Mouse (Mus musculus): Measurements from ENCODE around the gene Lor. TPM values are rescaled to one million over a fixed set of nuclear protein-coding genes. Genes with fewer than 3 reads are reported as not detected.

Gene Lor
- polyA plus RNA-seq (2016; fragmentation: Nextera tagmentation; extraction: Ambion mirVana): 0.14 and 0.25 TPM in 2 replicates

DNA sequence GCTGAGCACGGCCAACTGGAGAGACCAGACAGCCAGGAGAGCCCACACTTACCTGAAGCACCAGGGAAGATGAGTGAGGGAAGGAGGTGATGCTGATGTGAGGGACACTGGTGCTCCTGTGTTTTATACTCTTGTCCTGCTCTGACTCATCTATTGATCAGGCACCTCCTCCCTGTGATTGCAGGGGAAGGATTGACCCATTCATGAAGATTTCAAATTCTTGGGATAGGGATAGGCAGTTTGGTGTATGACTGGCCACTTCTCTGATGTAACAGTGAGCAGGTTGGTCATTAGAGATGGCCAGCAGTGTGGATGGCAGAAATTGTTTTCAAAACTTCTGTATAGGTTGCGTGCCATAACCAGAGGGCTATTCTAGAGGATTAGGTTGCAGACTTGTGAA, at the start of gene Lor:
Gene Lor, minus strand, starts transcription at position 101 of the 400 bp plus-strand sequence.
- no peaks in the 10 kb centered on the region for H3K36me3 ChIP-seq (replicated peaks)
- no peak for DNase-seq (ENCODE audit: extremely low spot score, low spot score)
- peaks cover 16% of the 10 kb centered on the region for H3K4me1 ChIP-seq
- no peaks in the 10 kb centered on the region for H3K9me3 ChIP-seq
- WGBS: 84% methylated on average over 2 of the region's 2 CpGs
- peak within 1 kb of the TSS; percentile 86; the same call in 1 of the 2 replicates for H3K4me3 ChIP-seq
- no peak within 1 kb of the TSS for H3K27ac ChIP-seq
- peaks cover 57% of the 10 kb centered on the region for H3K27me3 ChIP-seq (ENCODE audit: poor library complexity, severe bottlenecking)

DNA sequence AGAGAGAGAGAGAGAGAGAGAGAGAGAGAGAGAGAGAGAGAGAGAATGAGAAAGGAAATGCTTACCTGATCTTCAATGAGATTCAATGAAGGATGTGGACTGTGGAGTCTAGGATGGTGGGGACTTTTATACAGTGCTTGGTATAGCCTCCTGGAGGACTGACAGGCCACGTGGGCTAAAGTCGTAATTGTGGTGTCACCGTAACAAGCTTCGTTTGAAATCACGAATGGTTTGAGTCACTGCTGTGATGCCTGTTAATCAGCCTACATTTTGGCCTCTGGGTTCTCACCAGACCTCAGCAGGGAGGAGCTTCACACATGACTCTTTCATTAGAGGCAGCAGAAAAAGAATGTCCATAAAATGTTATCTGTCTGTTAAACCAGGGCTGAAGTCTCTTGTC, 40.9 kb upstream of the Lor start, which contains the start of gene Prr9:
Gene Prr9, minus strand, starts transcription at position 101 of the 400 bp plus-strand sequence.
- Histone ChIP-seq H3K36me3 (replicated peaks) (no peaks in the 10 kb centered on the region), H3K4me3 (no peak within 1 kb of the TSS), H3K27me3 (ENCODE audit: poor library complexity, severe bottlenecking) (no peaks in the 10 kb centered on the region), H3K9me3 (no peaks in the 10 kb centered on the region), H3K4me1 (no peaks in the 10 kb centered on the region), H3K27ac (no peak within 1 kb of the TSS)
- 84% methylated on average over 5 of the region's 5 CpGs for WGBS
- no peak for DNase-seq (ENCODE audit: extremely low spot score, low spot score)

- Histone ChIP-seq H3K4me3 (no peak overlapping the region), H3K27ac (no peak overlapping the region), H3K27me3 (ENCODE audit: poor library complexity, severe bottlenecking) (no peaks in the 10 kb centered on the region), H3K4me1 (no peaks in the 10 kb centered on the region), H3K36me3 (replicated peaks) (no peaks in the 10 kb centered on the region), H3K9me3 (no peaks in the 10 kb centered on the region)
- DNase-seq (ENCODE audit: extremely low spot score, low spot score): no peak
- 95% methylated on average over 3 of the region's 3 CpGs for WGBS
These were observed 38.0 kb upstream of the Lor start for GRCm38 (mm10) chr3:92120902-92121301.

DNA sequence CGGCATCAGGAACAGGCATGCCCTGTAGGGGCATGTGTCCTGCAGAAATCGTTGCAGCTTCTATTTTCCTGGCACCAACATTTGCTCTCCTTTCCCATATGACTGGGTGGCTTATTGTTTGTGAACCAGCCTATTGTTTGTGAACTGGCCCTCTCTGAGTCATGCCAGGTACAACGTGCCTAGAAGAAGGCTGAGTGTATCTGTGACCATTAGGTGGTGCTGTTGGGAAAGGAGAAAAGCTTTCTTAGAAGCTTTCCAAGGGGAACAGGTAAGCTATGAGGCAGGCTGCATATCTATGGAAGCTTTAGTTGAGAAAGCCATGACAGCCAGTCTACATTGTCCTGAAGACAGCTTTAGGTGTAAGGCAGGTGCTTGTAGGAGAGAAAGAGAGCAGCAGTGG, 35.0 kb upstream of the Lor start:
- H3K4me1 ChIP-seq: no peaks in the 10 kb centered on the region
- no peaks in the 10 kb centered on the region for H3K27me3 ChIP-seq (ENCODE audit: poor library complexity, severe bottlenecking)
- 40% methylated on average over 3 of the region's 3 CpGs for WGBS
- DNase-seq (ENCODE audit: extremely low spot score, low spot score): no peak
- no peak overlapping the region for H3K27ac ChIP-seq
- H3K4me3 ChIP-seq: no peak overlapping the region
- no peaks in the 10 kb centered on the region for H3K9me3 ChIP-seq
- H3K36me3 ChIP-seq (replicated peaks): no peaks in the 10 kb centered on the region

DNA sequence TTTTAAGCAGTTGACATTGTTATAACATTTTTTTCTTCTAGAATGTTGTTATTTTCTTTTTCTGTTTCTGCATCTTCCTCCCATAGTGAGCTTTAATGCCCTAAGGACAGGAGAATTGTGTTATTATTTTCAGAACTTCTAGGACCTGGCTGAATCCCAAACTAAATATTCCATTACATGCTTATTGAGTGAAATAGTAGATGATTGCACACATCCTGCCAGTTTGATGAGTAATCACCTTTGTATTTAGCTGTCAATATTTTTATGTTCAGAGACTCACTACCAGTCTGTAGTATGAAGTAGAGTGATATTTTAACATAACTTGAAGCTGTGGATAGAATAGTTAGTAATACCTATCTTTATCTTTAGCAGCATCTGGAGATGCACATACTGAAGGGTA, 28.6 kb upstream of the Lor start:
- no peak overlapping the region for H3K27ac ChIP-seq
- DNase-seq (ENCODE audit: extremely low spot score, low spot score): no peak
- no peaks in the 10 kb centered on the region for H3K9me3 ChIP-seq
- H3K4me3 ChIP-seq: no peak overlapping the region
- no peaks in the 10 kb centered on the region for H3K27me3 ChIP-seq (ENCODE audit: poor library complexity, severe bottlenecking)
- H3K36me3 ChIP-seq (replicated peaks): no peaks in the 10 kb centered on the region
- H3K4me1 ChIP-seq: peaks cover 9% of the 10 kb centered on the region

DNA sequence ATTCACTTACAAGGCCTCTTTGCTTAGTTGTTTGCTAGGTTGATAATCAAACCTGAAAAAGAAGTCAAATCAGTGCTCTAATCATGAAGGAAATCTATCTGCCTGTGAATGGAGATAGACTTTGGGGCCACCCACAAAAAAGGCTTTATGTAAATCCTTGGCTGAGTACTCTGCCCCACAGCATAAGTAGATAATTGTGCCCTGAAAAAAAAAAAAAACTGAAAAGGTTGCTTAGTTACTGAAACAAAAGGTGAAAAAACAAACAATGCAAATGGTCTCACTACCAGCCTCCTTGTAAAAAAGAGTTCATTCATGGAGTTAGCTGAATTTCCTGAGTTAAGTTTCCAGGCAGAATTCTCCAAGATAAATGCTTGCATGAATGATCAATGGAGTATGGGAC, 27.8 kb upstream of the Lor start:
- no peak for DNase-seq (ENCODE audit: extremely low spot score, low spot score)
- H3K36me3 ChIP-seq (replicated peaks): no peaks in the 10 kb centered on the region
- peaks cover 9% of the 10 kb centered on the region for H3K4me1 ChIP-seq
- no peaks in the 10 kb centered on the region for H3K9me3 ChIP-seq
- no peak overlapping the region for H3K4me3 ChIP-seq
- no peak overlapping the region for H3K27ac ChIP-seq
- no peaks in the 10 kb centered on the region for H3K27me3 ChIP-seq (ENCODE audit: poor library complexity, severe bottlenecking)

DNA sequence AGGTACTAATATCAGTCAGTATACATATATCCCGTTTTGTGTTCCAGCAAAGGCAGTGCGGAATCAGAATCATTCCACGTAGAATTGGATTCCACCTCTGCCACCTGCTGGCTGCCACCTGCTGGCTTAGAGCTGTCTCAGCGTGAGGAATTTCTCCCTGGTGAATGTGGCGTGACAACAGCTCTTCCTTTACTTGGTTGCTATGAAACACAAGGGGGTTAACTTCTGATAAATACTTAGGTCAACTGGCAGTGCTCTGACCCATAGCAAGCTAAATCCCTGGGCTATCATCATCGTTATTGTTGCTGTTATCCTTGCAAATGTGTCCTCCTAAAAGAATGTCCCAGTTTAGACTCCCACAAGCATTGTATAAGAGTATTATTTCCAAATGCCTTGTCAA, 23.6 kb upstream of the Lor start:
- Histone ChIP-seq H3K36me3 (replicated peaks) (no peaks in the 10 kb centered on the region), H3K27me3 (ENCODE audit: poor library complexity, severe bottlenecking) (no peaks in the 10 kb centered on the region), H3K27ac (no peak overlapping the region), H3K4me3 (no peak overlapping the region), H3K9me3 (no peaks in the 10 kb centered on the region), H3K4me1 (peaks cover 9% of the 10 kb centered on the region)
- no peak for DNase-seq (ENCODE audit: extremely low spot score, low spot score)
- 12% methylated on average over 6 of the region's 6 CpGs for WGBS

GRCm38 (mm10) chr3:92081285-92081931, 1.5 kb downstream of the Lor start:
- Histone ChIP-seq H3K27ac (peak overlapping the region; percentile 79), H3K36me3 (replicated peaks) (no peaks in the 10 kb centered on the region), H3K27me3 (ENCODE audit: poor library complexity, severe bottlenecking) (peaks cover 57% of the 10 kb centered on the region), H3K9me3 (no peaks in the 10 kb centered on the region), H3K4me3 (peak overlapping the region; percentile 86), H3K4me1 (peaks cover 16% of the 10 kb centered on the region)
- WGBS: under 1% methylated on average over 43 of the region's 76 CpGs
- DNase-seq (ENCODE audit: extremely low spot score, low spot score): peak; percentile 74

DNA sequence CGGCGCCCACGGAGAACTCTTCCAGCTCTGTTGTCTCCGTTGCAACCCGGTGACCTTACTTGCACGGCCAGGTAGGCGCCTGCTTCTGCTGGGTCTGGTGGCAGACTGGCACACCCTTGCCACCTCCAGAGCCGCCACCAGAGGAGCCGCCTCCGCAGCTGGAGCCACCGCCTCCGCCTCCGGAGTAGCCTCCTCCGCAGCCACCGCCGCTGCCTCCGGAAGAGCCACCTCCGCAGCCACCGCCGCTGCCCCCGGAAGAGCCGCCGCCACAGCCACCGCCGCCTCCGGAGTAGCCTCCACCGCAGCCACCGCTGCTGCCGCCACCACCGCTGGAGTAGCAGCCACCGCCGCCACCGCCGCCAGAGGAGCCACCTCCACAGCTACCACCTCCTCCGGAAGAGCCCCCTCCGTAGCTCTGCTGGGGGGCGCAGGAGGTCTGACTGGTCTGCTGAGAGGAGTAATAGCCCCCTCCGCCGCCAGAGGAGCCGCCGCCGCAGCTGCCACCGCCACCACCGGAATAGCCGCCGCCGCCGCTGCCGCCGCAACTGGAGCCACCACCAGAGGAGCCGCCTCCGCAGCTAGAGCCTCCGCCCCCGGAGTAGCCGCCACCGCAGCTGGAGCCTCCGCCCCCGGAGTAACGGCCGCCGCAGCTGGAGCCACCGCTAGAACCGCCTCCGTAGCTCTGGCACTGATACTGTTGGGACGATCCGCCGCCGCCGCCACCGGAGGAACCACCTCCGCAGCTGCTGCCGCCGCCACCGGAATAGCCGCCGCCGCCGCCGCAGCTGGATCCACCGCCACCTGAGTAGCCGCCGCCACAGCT, 2.3 kb downstream of the Lor start:
- H3K4me3 ChIP-seq: peak overlapping the region; percentile 86
- no peaks in the 10 kb centered on the region for H3K36me3 ChIP-seq (replicated peaks)
- DNase-seq (ENCODE audit: extremely low spot score, low spot score): peak; percentile 70
- H3K27ac ChIP-seq: peak overlapping the region; percentile 79
- peaks cover 16% of the 10 kb centered on the region for H3K4me1 ChIP-seq
- no peaks in the 10 kb centered on the region for H3K9me3 ChIP-seq
- peaks cover 57% of the 10 kb centered on the region for H3K27me3 ChIP-seq (ENCODE audit: poor library complexity, severe bottlenecking)
- under 1% methylated on average over 82 of the region's 82 CpGs for WGBS

GRCm38 (mm10) chr3:92050382-92051054, 32.4 kb downstream of the Lor start:
- Histone ChIP-seq H3K4me3 (no peak overlapping the region), H3K36me3 (replicated peaks) (no peaks in the 10 kb centered on the region), H3K27me3 (ENCODE audit: poor library complexity, severe bottlenecking) (no peaks in the 10 kb centered on the region), H3K4me1 (no peaks in the 10 kb centered on the region), H3K27ac (no peak overlapping the region), H3K9me3 (no peaks in the 10 kb centered on the region)
- DNase-seq (ENCODE audit: extremely low spot score, low spot score): no peak
- 54% methylated on average over 6 of the region's 6 CpGs for WGBS

GRCm38 (mm10) chr3:92033892-92034291, 49.0 kb downstream of the Lor start:
- DNase-seq (ENCODE audit: extremely low spot score, low spot score): no peak
- H3K36me3 ChIP-seq (replicated peaks): no peaks in the 10 kb centered on the region
- no peaks in the 10 kb centered on the region for H3K27me3 ChIP-seq (ENCODE audit: poor library complexity, severe bottlenecking)
- H3K27ac ChIP-seq: no peak overlapping the region
- WGBS: 66% methylated on average over 1 of the region's 1 CpGs
- H3K9me3 ChIP-seq: no peaks in the 10 kb centered on the region
- no peaks in the 10 kb centered on the region for H3K4me1 ChIP-seq
- no peak overlapping the region for H3K4me3 ChIP-seq

DNA sequence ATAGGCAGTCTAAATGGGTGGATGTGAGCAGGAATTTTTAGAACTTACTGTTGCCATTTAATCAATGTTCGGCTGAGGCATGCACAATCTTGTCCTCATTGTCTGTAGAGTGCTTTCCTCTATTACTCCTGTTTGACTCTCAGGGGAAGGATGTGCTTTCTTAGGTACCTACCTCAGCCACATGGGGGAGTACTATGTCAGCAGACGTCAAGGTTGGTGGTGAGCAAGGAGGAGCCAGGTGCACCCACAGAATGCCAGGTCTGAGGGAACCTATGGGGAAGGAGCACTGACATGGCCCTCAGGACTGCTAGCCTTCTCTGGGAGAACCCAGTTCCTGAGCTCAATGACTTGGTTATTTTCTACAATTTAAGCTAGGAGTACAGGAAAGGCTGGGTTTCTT, 49.7 kb downstream of the Lor start:
- 54% methylated on average over 2 of the region's 2 CpGs for WGBS
- Histone ChIP-seq H3K9me3 (no peaks in the 10 kb centered on the region), H3K4me3 (no peak overlapping the region), H3K27ac (no peak overlapping the region), H3K36me3 (replicated peaks) (no peaks in the 10 kb centered on the region), H3K4me1 (no peaks in the 10 kb centered on the region), H3K27me3 (ENCODE audit: poor library complexity, severe bottlenecking) (no peaks in the 10 kb centered on the region)
- no peak for DNase-seq (ENCODE audit: extremely low spot score, low spot score)

Measured in forebrain, embryonic 10.5 days (tissue).